Mouse (Mus musculus) cerebellum, postnatal 10 days (tissue): Measurements from ENCODE around the gene Tbx3.

Experiments
- DNase-seq, 2 experiments: peaks; one replicate each; pipeline ENCODE4 v3.0.0; 2021; ENCODE audit warnings: mixed read lengths in 2 of 2

The Tbx3 gene

GRCm38 (mm10) chr5:119662326-119662725, 8.1 kb upstream of the Tbx3 start:
- no peak for DNase-seq

GRCm38 (mm10) chr5:119662731-119663130, 7.7 kb upstream of the Tbx3 start:
- peak in 1 of 2 experiments; percentile 29 for DNase-seq

DNA sequence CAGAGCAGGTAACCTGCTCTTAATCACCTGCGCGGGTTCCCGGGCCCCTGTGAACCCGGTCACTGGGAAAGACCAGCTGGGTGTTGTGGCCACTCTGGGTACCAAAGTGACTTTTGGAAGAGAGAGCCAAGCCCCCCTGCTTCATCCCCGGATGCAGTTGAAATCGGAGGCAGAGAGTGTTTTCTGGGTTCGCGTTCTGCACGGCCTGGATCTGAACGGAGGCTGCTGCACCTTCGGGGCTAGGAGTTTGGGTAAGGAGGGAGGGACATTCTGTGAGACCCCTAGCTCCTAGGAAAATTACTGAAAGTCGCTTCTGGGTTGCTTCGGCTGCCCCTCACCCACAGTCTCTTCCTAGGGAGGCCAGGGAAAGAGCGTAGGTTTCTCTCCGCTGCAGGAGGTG, 7.2 kb upstream of the Tbx3 start:
- DNase-seq: no peak

DNA sequence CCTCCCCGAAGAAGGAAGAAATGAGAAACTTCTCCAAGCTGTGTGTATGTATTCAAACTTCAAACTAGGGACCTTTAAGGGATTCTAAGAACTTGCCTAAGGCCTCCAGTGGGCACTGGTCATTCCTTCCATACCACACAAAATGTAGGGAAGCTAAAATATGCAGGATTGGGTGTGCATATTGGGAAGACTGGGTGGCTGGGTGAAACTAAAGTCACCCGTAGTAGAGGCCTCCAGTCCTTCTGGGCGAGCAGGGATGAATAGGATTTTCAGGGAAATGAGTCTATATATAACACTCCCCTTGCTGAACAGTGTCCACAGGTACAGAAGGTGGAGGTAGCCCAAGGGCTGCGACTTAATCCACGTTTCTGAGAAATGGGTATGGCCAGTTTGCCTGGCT, 6.7 kb upstream of the Tbx3 start:
- no peak for DNase-seq

DNA sequence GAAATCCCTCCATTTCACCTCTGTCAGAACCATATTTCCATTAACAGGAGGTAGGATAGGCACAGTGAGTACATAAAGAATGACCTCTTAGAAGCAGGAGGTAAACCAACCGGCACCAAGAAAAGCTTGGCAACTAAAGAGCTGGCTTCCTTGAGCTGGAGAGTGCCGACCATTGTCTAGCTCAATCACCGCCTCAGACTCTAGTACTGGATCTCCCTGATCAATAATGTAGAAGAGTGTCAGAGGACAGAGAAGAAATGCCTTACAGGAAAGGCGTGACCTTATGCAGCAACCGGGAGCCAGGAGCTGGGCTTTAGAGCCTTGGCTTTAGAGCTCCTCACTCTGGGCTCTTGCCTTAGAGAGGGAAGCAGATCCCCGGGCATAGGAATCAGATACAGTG, 4.7 kb upstream of the Tbx3 start:
- DNase-seq: no peak

- DNase-seq: no peak
Observed at GRCm38 (mm10) chr5:119667356-119667940, 3.0 kb upstream of the Tbx3 start.

GRCm38 (mm10) chr5:119668191-119668912, 2.1 kb upstream of the Tbx3 start:
- no peak for DNase-seq

DNA sequence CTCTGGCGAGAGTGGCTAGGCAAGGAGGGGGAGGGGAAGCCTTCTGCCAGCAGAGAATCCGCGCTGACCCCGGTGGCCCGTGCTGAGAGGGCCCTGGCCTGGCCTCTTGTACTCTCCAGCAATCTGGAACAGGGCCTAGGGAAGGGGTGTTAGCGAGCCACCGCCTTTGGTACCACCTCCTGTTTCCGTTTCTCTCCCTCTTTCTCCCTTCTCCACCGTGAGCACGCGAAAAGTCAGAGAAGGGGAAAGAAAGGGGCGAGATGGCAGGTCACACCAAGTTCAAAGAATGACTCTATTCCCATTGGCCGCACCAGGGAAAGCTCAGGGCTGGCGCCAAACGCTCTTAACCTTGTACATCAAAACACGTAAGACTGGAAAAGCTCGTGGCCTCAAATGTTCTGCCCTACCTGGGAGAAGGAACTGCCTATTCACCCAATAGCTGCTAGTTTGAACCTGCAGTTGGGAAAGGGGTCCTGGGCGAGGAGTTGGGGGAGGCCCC, 1.5 kb upstream of the Tbx3 start:
- peak in 1 of 2 experiments; percentile 24 for DNase-seq

DNA sequence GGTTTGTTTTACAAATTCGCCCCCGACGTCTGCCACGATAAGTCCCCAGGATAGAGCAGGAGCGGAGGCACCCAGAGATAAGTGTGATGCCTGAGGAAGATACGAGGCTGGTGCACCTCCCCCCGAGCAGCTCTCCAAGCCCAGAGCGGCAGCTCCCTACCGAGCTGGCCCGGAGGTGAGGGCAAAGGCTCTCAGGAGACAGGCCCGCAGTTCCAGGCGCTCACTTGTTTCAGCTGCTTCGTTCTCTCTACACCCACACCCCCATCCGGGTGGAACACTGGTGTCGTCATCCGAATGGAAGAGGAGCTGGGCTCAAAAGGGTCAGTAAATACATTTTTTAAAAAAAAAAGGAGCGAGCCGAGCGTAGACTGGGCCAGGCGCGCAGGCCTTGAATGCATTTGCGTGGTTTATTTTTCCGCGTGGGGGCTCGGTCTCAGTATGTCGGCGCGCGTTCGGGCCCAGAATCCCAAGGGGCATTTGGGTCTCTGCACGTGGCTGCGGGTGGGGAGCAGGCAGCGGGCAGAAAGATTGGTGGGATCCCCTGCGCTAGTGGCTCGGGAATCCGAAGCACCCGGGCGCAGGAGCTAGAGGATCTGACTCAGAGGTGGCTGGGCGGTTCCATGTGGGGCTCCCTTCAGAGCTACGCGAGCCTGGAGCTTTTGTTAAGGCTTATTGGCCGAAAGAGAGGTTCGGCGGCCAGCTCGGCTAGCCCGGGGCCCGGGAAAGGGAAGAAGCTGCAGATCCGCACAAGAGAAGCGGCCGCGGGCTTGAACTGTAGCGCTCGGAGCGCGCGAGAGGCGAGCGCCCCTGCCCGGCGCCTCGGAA, 516 bp upstream of the Tbx3 start:
- DNase-seq: no peak

GRCm38 (mm10) chr5:119671124-119671801, 794 bp downstream of the Tbx3 start:
- DNase-seq: peak; percentile 23 to 39

GRCm38 (mm10) chr5:119671965-119672347, 1.5 kb downstream of the Tbx3 start:
- peak in 1 of 2 experiments; percentile 43 for DNase-seq

- peak in 1 of 2 experiments; percentile 46 for DNase-seq
Observed at GRCm38 (mm10) chr5:119672348-119672983, 2.0 kb downstream of the Tbx3 start.

DNA sequence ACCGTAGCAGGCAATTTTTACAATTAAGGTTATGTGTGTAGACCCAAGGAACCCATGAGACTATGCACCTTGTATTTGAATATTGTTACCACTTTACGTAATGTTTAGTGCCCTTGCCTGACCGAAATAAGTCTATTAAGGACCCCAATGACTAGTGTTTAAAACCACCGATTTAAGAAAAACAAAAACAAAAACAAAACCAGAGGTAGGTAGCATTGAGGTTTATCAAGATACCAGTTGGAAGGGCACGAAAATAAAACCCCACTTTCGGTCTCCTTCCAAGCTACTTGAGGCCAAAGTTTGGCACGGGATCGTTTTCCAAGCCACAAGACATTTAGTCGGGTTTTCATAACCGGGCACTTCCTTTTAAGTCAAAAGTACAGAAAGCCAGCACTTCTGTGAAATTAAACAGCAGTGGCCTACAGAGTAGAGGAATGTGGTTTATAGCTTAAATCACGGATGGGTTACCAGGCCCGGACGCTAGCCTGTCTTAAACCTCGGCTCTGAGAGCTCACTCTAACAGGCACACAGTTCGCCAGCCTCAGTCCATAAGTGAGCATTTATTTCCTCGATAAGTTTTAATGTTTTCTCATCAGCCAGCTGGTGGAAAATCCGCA, 2.6 kb downstream of the Tbx3 start:
- peak in 1 of 2 experiments; percentile 35 for DNase-seq

- no peak for DNase-seq
Observed at GRCm38 (mm10) chr5:119673716-119674605, 3.5 kb downstream of the Tbx3 start.

DNA sequence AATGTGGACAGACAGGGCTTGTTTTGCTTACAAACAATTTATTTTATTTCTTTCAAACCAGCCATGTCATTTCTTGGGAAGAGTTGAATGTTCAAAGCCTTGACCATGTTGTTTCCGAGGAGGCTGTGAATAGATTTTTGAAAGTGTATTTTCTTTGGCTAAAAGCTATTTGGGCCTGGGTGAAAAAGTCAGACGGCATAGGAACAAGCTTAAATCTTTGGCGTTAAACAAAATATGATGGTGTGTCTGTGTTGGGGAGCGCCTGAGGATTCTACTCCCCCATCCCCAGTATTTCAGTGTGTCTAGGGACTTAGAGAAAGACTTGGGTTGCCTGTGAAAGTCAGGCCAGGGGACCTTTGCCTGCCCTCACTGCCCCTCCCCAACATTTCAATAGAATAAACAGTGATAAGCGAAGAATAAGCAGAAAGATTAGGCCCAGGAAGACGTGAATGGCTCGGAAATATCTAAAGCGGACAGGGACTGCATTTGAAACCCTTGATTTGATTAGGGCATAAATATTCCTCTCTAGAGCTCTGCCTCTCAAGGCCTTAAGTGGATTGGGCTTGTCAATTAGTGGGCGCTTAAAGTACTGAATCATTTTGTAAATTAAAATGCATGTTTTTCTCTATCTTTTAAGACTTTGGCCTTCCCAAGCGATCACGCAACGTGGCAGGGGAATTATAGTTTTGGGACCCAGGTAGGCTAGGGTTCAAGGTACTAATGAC, 4.3 kb downstream of the Tbx3 start:
- DNase-seq: no peak

DNA sequence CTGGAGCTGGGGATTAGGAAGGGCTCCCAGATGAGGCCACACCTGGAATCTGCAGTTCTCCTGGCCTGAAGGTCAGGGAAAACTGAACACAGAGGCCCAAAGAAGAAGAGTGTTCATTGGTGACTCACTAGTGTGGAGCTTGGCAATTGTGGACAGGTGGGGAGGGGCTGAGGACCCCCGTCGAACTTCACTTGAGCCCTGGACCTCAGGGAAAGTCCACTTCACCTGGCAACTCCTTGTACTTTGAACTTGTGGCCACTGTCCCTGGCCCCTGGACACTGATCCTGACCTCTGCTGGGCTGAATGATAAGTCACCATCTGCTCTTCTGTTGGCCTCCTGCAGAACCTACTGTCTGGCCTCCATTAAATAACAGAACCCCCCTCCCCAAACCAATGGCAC, 5.8 kb downstream of the Tbx3 start:
- DNase-seq: no peak

DNA sequence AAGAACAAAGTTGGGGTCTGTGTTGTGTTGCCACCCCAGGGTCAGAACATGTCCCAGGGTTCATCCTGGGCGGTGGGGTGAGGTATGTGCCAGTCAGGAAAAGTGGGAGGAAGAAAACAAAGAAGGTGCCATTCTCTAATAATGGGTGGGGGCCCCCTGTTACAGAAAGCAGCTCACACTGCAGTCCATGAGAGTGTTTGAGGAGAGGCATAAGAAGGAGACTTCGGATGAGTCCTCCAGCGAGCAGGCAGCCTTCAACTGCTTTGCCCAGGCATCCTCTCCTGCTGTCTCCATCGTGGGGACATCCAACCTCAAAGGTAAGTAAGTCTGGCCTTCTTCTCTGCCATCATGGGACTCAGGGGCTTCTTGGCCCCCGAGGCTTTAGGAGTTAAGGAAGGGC, 8.0 kb downstream of the Tbx3 start:
- DNase-seq: no peak

DNA sequence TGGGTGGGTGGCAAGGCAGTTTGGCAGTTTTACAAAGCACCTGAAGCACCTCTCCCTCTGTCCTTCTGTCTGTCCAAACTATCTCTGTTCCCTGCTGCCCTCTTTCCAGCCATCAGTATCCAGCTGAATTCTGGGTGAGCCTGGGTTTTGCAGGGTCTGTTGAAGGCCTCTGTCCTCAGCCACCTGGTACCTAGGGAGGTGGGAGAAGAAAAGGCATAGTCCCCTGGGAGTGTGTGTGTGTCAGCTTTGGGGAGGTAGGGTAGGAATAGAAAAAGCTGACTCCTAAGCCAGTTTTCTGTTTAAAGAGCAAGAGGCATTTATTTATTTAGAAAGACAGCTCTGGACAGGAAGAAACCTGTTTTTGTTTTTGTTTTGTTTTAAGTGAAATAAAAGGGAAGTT, 8.6 kb downstream of the Tbx3 start:
- no peak for DNase-seq

DNA sequence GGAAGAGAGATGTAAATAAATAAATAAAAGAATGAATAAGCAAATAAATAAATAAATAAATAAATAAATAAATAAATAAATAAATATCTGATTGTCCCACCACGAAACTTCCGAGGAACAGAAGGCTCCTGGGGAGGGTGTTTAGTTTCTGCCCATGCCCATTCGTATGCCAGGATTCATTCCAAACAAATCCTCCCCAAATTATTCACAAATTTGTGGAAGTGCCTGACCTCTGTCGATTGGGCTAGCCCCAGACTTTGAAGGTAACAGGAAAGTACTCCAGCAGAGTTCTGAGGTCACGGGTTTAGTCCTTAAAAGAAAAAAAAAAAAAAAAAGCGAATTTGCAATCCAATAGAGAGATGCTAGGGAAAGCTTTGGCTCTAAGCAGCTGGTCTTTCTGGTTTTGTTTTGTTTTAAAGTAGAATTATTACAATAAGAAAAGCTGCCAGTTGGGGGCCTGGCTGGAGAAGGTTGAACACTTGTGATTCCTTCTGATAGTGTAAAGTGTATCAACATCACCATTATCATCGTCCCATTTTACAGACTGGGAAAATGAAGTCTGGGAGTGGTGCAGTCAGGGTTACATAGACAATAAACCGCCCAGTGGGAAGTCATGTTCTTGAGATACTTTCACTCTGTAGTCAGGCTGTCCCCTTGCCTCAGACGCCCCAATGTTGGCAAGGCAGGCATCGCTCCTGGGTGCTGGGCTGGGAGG, 9.3 kb downstream of the Tbx3 start:
- DNase-seq: no peak
